Mouse (Mus musculus) embryo, embryonic 10.5 days (tissue): ENCODE data around the gene Cd247.

Experiments used
- DNase-seq: peaks from one replicate; pipeline ENCODE4 v3.0.0-alpha.2; 2015; ENCODE audit warnings: low spot score

Gene Cd247

GRCm38 (mm10) chr1:165853131-165853721 is 64.7 kb downstream of the Cd247 start:
- no peak for DNase-seq

- peak; percentile 86 for DNase-seq
These were observed 65.4 kb downstream of the Cd247 start for GRCm38 (mm10) chr1:165853729-165854420.

- no peak for DNase-seq
These were observed 67.5 kb downstream of the Cd247 start for GRCm38 (mm10) chr1:165855759-165856545.

GRCm38 (mm10) chr1:165857279-165857678 is 68.8 kb downstream of the Cd247 start:
- DNase-seq = no peak

GRCm38 (mm10) chr1:165858356-165858755 is 69.9 kb downstream of the Cd247 start:
- DNase-seq = no peak

- no peak for DNase-seq
These were observed 72.1 kb downstream of the Cd247 start for GRCm38 (mm10) chr1:165860373-165861234.

GRCm38 (mm10) chr1:165861235-165861609 is 72.7 kb downstream of the Cd247 start:
- DNase-seq = no peak

GRCm38 (mm10) chr1:165862059-165862458 is 73.6 kb downstream of the Cd247 start:
- no peak for DNase-seq

GRCm38 (mm10) chr1:165864864-165865795 is 76.6 kb downstream of the Cd247 start:
- DNase-seq = no peak

GRCm38 (mm10) chr1:165866630-165867280 is 78.3 kb downstream of the Cd247 start:
- no peak for DNase-seq

GRCm38 (mm10) chr1:165868659-165869058 is 80.2 kb downstream of the Cd247 start:
- no peak for DNase-seq

- no peak for DNase-seq
These were observed 86.2 kb downstream of the Cd247 start for GRCm38 (mm10) chr1:165874645-165875044.

- DNase-seq = no peak
These were observed 87.2 kb downstream of the Cd247 start for GRCm38 (mm10) chr1:165875520-165876284.

GRCm38 (mm10) chr1:165878751-165879150 is 90.3 kb downstream of the Cd247 start:
- no peak for DNase-seq

- no peak for DNase-seq
These were observed 93.8 kb downstream of the Cd247 start for GRCm38 (mm10) chr1:165882146-165882900.

GRCm38 (mm10) chr1:165891686-165892085 is 103.2 kb downstream of the Cd247 start:
- DNase-seq = no peak

- no peak for DNase-seq
These were observed 115.1 kb downstream of the Cd247 start for GRCm38 (mm10) chr1:165903596-165903995.

GRCm38 (mm10) chr1:165908153-165908552 is 119.7 kb downstream of the Cd247 start:
- no peak for DNase-seq

- no peak for DNase-seq
These were observed 120.3 kb downstream of the Cd247 start for GRCm38 (mm10) chr1:165908806-165909205.
